ENCODE assay signal across 27 mouse cellular contexts in the genomic region with DNA sequence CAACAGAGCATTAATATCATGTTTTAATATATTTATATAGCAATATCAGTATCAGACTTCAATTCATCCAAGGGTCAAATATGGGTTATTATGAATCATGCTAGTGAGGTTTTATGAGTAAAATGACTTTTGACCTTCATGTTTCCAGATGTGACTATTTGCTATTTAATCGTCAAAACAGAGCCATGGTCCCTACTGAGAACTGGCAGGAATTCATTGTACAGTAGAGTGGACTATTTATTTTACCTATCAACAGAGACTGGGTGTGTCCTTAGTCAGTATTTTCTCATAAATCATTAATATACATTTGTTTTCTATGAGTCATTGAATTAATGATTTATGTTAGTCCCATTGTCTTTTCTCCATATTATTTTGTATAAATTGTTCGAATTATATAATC.
"Had no signal": no experiment of that assay in that cellular context is flagged by ENCODE, and none has a peak within 500 bp of the region (broad histone marks: within the 10 kb centered on the region; RNA-seq: fewer than 3 reads in every experiment).

No protein-coding gene starts in this region.

- ATAC-seq: hindbrain, embryonic 16.5 days; inflammation-experienced regulatory T-cells, adult 6 months; intestine, embryonic 15.5 days; intestine, postnatal 0 days; liver, embryonic 12.5 days had no signal

- H3K36me3 ChIP-seq: heart, embryonic 10.5 days; heart, embryonic 12.5 days; hindbrain, embryonic 10.5 days; hindbrain, embryonic 12.5 days; intestine, embryonic 15.5 days; kidney, embryonic 15.5 days; limb, embryonic 12.5 days; limb, embryonic 15.5 days; liver, embryonic 12.5 days had no signal

- H3K9me3 ChIP-seq: heart, embryonic 10.5 days; heart, embryonic 12.5 days; hindbrain, embryonic 10.5 days; hindbrain, embryonic 12.5 days; intestine, embryonic 15.5 days; kidney, embryonic 15.5 days; limb, embryonic 12.5 days; limb, embryonic 15.5 days; liver, embryonic 12.5 days had no signal

- H3K4me3 ChIP-seq: gastrocnemius, adult 2 months; heart, embryonic 10.5 days; heart, embryonic 12.5 days; hindbrain, embryonic 10.5 days; hindbrain, embryonic 12.5 days; intestine, embryonic 15.5 days; kidney, embryonic 15.5 days; layer of hippocampus, adult 2 months; left cerebral cortex, adult 2 months; limb, embryonic 12.5 days; limb, embryonic 15.5 days; liver, embryonic 12.5 days had no signal

- H3K27ac ChIP-seq: gastrocnemius, adult 2 months; heart, embryonic 10.5 days; hindbrain, embryonic 10.5 days; hindbrain, embryonic 12.5 days; hindbrain, embryonic 14.5 days; intestine, embryonic 15.5 days; kidney, embryonic 15.5 days; kidney, postnatal 0 days; layer of hippocampus, adult 2 months; left cerebral cortex, adult 2 months; limb, embryonic 12.5 days; limb, embryonic 15.5 days; liver, embryonic 12.5 days; liver, embryonic 14.5 days had no signal

- H3K9ac ChIP-seq: heart, embryonic 12.5 days; hindbrain, embryonic 12.5 days; hindbrain, embryonic 14.5 days; intestine, embryonic 15.5 days; kidney, embryonic 15.5 days; limb, embryonic 12.5 days; limb, embryonic 15.5 days; liver, embryonic 12.5 days; liver, embryonic 14.5 days had no signal

- H3K4me2 ChIP-seq: heart, embryonic 12.5 days; hindbrain, embryonic 12.5 days; hindbrain, embryonic 14.5 days; intestine, embryonic 15.5 days; kidney, embryonic 15.5 days; limb, embryonic 12.5 days; limb, embryonic 15.5 days; liver, embryonic 12.5 days had no signal

- DNase-seq: gastrocnemius, adult 2 months; gastrocnemius, postnatal 10 days; gastrocnemius, postnatal 25 days; heart, adult 18-20 months; heart, postnatal 10 days; heart, postnatal 4 days; kidney, adult 18-20 months; kidney, adult 8-10 months; kidney, postnatal 14 days; kidney, postnatal 36 days had no signal

- H3K4me1 ChIP-seq: heart, embryonic 10.5 days; heart, embryonic 12.5 days; hindbrain, embryonic 10.5 days; hindbrain, embryonic 12.5 days; intestine, embryonic 15.5 days; kidney, embryonic 15.5 days; limb, embryonic 12.5 days; limb, embryonic 15.5 days; liver, embryonic 12.5 days had no signal

- H3K27me3 ChIP-seq: heart, embryonic 12.5 days; hindbrain, embryonic 12.5 days; intestine, embryonic 15.5 days; kidney, embryonic 15.5 days; limb, embryonic 12.5 days; limb, embryonic 15.5 days; liver, embryonic 12.5 days had no signal
